Mouse (Mus musculus) adrenal gland, adult 2 months (tissue): Measurements from ENCODE around the gene Reln. TPM values are rescaled to one million over a fixed set of nuclear protein-coding genes. Genes with fewer than 3 reads are reported as not detected.

Experiments
- DNase-seq: peaks from one replicate; pipeline ENCODE4 v3.0.0; 2021
- long read RNA-seq: library from polyadenylated mRNA; stranded (forward); transcript quantifications from one replicate; pipeline ENCODE4 v2.0.0, GENCODE M21; 2021
- polyA plus RNA-seq: library from polyadenylated mRNA; depleted of rRNA; stranded (reverse); fragments of >200 nt; gene quantifications from 2 replicates; pipeline ENCODE4 v1.2.3, GENCODE M21; 2012; rRNA removed
- total RNA-seq, 2 experiments: library from RNA; stranded (reverse); gene quantifications; 2 replicates each; pipeline ENCODE4 v1.2.3; 2021

Reln gene
- total RNA-seq (1 to 10 TPM; 1.5 to 2.3 TPM), polyA plus RNA-seq (0.88 and 2.0 TPM in 2 replicates)
- long read RNA-seq: 0 reads

DNA sequence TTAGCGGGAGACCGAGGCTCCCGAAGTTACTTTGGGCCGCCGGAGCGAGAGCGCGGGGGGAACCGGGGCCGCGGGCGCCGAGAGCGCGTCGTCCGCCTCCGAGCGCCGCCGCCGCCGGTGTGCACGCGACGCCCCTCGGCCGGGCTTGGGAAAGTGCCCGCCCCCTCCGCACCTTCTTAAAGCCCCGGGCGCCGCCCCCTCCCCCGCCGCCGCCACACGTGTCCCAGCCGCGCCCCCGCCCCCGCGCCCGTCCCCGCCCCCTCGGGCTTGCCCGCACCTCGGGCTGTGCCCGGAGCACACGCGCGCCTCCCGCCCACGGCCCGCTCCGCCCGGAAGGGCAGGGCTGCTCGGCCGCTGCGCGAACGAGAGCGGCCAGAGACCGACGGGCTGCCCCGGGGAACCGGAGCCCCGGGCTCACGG lies at the start of gene Reln:
Gene Reln, minus strand, starts transcription at position 147 of the 420 bp plus-strand sequence.
- DNase-seq: no peak

DNA sequence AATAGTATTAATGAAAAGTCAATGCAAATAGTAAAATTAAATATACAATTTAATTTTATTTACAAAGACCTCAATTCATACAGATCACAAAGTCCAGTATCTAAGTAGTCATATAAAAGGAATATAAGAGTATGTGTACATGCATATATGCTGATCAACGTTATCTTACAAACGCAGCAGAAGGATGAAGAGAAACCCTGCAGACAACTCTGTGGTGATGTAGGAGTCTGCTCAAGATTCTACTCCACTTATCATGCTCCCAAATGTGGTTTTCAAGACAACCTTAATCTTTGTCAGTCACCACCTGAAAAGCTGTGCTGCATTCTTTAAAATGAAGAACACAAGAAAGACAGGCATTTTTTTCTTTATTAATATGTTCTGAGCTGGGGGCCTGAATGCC lies 44.0 kb upstream of the Reln start:
- DNase-seq: no peak

GRCm38 (mm10) chr5:22360510-22360909 lies 16.0 kb upstream of the Reln start:
- DNase-seq: no peak

DNA sequence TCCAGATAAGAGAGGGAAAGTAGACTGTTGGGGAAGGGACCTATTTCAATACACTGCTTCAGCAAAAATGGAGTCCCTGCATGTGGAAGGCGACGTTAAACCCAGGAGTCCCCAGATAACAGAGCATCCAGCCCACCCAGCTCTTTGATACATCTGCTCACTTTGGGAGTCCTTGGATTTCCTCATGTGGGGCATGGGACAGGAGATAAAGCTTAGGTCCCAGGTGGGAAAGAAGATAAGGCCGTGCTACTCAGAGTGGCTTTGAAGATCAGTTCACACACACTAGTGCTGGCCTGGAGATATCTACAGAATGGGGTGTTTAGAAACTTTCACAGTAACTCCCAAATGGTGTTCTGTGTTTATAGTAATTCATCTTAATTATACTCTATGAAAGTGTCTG lies 3.9 kb upstream of the Reln start:
- no peak for DNase-seq

- no peak for DNase-seq
These were observed 3.2 kb upstream of the Reln start for GRCm38 (mm10) chr5:22347732-22348131.

DNA sequence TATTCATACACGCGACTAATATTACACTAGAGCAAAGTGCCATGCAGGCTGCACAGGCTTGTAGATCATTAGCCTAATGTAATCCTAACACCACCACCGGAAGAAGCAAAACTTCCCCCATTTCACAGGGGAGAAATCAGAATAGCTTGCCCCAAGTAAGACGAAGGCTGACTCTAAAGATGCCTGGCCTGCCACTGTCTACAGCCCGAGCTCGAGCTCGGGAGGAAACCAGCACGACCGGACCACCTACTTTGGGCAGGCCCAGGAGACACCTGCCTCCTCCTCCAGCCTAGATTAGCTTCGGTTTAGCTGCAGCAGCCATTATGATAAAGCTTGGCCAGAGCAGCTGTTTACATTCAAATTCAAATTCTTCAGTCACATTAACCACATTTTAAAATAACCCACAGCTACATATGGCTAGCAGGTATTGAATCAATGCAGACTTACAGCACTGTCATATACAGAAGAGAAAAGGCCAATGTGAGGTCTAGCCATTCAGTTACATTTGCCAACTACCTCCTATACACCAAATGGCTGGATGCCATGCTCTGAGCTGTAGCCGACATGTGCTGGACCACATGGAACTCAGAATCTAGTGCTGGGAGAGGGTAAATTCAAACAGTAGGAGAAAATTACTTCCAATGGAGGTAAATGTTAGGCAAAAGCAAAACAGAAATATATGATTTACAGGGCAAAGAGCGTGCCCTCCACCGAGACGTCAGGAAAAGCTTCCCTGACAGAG lies 1.6 kb upstream of the Reln start:
- no peak for DNase-seq

GRCm38 (mm10) chr5:22344976-22345651 lies 612 bp upstream of the Reln start:
- peak; percentile 15 for DNase-seq

GRCm38 (mm10) chr5:22343843-22344555 lies 503 bp downstream of the Reln start:
- DNase-seq: peak; percentile 51

GRCm38 (mm10) chr5:22343536-22343842 lies 1.0 kb downstream of the Reln start:
- no peak for DNase-seq

- no peak for DNase-seq
These were observed 2.0 kb downstream of the Reln start for GRCm38 (mm10) chr5:22342461-22342860.

DNA sequence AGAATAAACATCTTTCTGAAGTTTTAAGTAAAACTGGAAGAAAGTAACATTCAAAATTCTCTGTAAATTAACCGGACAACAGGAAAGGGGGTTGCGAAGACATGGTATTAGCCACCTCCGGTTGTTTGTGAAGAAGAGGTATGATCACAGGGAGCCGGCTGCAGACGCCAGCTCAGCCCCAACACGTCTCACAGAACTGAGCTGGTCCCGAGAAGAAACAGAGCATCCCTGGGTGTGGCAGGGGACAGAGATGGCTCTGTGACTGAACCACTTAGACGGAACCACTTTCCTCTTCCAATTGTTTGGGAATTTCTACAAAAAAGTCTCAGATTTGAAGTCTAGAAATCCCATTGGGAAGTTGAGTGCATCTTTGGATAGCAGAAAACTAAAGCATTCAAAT lies 3.5 kb downstream of the Reln start:
- no peak for DNase-seq

DNA sequence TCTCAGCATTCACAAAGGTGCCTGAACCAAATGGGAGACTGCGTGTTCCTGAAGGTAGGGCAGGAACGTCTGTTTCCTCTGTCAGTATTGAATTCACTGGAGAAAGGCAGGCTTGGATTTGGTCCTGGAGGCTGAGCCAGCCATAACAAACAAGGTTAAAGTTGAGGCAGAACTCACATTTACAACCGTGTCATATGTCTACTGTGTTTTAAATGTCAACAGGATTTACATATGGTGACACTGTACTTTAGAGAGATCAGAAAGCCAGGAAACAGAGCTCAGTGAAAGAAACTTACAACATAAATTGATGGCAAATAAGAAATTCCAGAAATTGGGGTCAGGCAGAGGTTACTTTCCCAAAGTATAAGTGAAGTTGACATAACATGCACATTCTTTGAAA lies 9.1 kb downstream of the Reln start:
- DNase-seq: no peak

- DNase-seq: peak; percentile 3
These were observed 13.7 kb downstream of the Reln start for GRCm38 (mm10) chr5:22330802-22331201.

- DNase-seq: no peak
These were observed 15.8 kb downstream of the Reln start for GRCm38 (mm10) chr5:22328431-22329359.

DNA sequence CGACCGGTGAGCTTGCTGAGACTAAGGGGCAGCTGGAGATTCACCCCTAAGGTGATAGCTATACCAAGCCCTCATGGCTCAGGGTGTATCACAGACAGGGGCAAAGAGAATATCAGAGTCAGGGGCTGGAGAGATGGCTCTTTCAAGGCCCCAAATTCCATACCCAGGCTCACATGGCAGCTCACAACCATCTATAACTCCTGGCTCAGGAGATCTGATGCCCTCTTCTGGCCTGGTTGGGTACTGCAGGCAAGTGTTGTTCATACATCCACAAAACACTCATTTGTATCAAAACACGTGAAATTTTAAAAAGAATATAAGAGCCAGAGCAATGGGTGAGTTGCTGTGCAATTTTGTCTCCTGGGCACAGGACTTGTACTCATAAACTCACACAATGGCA lies 17.3 kb downstream of the Reln start:
- DNase-seq: peak; percentile 8

- no peak for DNase-seq
These were observed 20.7 kb downstream of the Reln start for GRCm38 (mm10) chr5:22323801-22324200.

GRCm38 (mm10) chr5:22317807-22318206 lies 26.7 kb downstream of the Reln start:
- DNase-seq: no peak

GRCm38 (mm10) chr5:22316471-22316870 lies 28.0 kb downstream of the Reln start:
- no peak for DNase-seq

DNA sequence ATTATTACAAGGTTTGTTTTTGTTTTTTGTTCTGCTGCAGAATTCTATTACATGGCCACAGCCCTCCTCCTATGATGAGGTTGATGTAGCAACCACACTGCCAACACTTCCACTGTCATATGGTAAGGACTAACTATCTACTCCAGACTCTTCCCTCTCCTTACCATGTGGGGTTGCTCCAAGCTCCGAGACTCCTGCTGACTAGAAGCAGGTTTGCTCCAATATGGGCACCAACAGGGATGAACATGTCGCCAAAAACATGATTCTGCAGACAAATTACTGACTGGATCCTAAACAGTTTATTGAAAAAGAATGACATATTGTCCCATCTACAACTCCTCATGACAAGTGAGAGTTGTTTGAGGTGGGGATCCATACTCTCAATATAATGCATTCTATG lies 28.5 kb downstream of the Reln start:
- DNase-seq: no peak

- no peak for DNase-seq
These were observed 31.5 kb downstream of the Reln start for GRCm38 (mm10) chr5:22312995-22313394.

- DNase-seq: no peak
These were observed 33.5 kb downstream of the Reln start for GRCm38 (mm10) chr5:22311046-22311445.

- no peak for DNase-seq
These were observed 35.5 kb downstream of the Reln start for GRCm38 (mm10) chr5:22309001-22309400.
